Mouse (Mus musculus) cerebellum, postnatal 36 days (tissue): Measurements from ENCODE around the gene Rilpl1.
"Not testable (repeated sequence)": the region's sequence is repeated elsewhere in the genome, so short reads cannot be mapped to it uniquely, and the experiment has no call there.

Source experiments
- DNase-seq, 2 experiments: peaks; one replicate each; pipeline ENCODE4 v3.0.0; 2021 to 2022; ENCODE audit warnings: mixed read lengths in 2 of 2

Rilpl1 gene

DNA sequence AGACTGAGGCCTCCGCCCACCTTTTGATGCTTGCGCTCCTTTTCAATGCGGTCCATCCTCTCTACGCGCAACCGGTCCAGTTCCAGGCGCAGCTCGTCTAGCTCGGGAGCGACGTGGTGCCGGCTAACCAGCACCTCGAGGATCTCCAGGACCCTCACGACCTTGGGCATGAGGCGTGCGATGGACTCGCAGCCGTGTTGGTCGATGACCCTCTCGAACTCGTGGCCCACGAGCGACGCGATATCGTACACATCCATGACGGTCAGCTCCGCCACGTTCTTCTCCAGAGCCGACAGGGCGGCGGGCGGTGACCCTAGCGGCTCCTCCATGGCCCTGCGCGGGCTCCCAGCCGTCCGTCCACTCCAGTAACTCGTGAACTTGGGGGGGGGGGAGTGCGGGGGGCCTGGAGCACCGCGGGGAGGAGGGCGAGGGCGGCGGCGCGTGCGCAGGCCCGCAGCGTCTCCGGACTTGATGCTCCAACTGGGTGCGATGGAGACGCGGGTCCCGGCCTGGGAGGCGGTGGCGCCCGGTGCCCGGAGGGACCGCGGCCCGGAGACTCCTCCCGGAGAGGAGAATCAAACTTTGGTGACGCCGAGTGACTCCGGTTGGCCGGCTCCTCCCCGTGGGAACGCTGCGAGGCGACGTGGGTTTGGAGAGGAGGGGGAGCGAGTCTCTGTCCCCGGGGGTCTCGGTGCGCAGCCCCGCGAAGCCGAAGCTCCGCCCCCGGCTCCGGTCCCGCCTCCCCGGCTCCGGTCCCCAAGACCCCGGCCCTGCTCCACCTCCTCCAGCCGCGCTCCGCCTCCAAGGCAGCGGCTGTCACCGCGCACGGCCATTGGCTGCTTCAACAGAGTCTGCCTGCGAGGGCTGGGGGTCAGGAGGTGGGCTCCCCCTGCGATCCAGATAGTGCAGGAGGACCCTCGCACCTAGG is at the start of gene Rilpl1:
Gene Rilpl1 (minus strand): TSS at position 737 of the 928 bp plus-strand sequence.
- peak; percentile 61 to 68 for DNase-seq

- peak; percentile 95 for DNase-seq
Observed at GRCm38 (mm10) chr5:124578633-124579317, 47.6 kb upstream of the Rilpl1 start, which contains the start of the genes Eif2b1 and Gtf2h3. Gene Eif2b1, minus strand, starts transcription at chr5:124579131. Gene Gtf2h3, plus strand, starts transcription at chr5:124579140.

DNA sequence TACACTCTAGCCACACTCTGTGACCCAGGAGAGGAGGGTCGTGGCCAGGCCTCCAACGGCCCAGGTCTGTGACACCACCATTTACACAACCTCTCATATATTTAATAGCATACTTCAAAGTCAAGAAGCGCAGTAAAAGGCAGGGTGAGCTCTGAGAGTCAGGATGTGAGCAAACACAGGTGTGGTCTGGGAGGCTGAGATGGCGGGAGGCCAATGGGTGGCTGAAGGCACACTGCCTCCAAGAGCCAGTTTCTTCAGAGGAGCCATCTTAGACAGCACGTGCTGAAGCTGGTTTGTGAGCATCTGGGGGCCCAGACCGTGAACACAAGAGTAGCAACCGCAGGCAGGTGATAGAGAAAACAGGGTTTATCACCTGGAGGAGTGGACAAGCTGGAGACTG is 44.3 kb upstream of the Rilpl1 start:
- no peak for DNase-seq

GRCm38 (mm10) chr5:124571068-124571467 is 39.9 kb upstream of the Rilpl1 start:
- peak; percentile 74 for DNase-seq

DNA sequence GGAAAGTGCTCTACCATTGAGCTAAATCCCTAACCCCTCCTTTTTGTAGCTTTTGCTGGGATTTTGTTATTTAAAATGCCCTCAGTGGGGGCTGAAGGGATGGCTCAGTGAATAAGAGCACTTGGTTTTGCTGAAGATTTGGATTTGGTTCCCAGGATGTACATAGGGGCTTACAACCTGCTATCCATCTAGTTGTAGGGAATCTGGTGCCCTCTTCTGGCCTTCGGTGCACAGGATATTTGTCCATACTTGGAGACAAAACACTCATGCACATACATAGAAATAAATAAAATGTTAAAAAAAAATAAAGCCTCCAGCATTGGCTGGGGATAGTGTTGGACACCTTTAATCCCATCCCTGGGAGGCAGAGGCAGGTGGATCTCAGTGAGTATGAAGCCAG is 24.0 kb upstream of the Rilpl1 start:
- no peak for DNase-seq

GRCm38 (mm10) chr5:124553607-124554006 is 22.4 kb upstream of the Rilpl1 start:
- DNase-seq, result no peak

DNA sequence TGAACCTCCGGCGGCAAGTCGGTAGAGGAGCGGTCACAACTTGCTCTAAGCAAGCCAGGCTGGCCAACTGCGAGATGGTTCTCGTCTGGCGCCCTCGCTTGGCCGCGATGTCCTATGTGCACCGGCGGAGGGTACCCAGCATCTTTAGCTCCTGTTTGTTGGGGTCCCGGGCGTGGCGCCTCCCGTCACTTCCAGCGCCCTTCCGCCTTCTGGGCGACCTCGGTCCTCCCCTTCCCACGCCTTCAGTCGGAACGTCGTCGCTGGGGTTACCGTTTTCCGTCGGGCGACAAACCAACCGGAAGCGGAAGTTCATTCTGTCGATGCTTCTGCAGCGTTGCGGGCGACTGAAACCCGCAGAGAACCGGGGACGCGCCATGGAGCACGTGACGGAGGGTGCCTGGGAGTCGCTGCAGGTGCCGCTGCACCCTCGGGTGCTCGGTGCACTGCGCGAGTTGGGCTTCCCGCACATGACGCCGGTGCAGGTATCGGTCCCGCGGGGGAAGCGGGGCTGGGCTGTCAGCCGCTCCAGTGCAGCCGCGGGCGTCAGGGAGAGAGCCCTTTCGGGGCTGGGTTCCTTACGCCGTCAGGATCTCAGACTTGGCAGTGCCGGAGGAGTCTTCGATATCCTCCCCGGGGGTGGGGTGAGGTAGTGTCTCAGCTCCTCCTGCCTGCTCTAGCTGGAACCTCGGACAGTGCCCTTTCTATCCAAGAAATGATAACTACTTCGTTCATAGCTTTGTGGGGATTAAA is 21.5 kb upstream of the Rilpl1 start, which contains the start of gene Ddx55:
Gene Ddx55 (plus strand): TSS at position 307 of the 750 bp plus-strand sequence.
- DNase-seq, result peak; percentile 91 to 93

DNA sequence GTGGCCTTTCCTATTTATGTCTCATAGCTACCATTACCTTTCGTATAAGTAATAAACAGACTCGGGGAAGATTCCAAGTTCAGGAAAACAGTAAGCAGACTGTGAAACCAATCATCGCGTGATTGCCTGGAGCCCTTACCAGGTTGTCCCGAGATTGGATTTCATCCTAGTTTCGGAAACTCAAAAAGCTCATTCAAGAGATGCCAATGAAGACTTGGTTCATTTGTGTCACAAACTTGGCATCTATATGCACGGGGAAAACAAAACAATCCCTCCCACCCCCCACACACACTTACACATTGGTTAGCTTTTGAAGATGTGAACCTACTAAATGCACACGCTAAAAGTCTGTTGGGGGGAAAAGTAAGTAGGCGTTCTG is 20.9 kb upstream of the Rilpl1 start:
- DNase-seq, result no peak

DNA sequence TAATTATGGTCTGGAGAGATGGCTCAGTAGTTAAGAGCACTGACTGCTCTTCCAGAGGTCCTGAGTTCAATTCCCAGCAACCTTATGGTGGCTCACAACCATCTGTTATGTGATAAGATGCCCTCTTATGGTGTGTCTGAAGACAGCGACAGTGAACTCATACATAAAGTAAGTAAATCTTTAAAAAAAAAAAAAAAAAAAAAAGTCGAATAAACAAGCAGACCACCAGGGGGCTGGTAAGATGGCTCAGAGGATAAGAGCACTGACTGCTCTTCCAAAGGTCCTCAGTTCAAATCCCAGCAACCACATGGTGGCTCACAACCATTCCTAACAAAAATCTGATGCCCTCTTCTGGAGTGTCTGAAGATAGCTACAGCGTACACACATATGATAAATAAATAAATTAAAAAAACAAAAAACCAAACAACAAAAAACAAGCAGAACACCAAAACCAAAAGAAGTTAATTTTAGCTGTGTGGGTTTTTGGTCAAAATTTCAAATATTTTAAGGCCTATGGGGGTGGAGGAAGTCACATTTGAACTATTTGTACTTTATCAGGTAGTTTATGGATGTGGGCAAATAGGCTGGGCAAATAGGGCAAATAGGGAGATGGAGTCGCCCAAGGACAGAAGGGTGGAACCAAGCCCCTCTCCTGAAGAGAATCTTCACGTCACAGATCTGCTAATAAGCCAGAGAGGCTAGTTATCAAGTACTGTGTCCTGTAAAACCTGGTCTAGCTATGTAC is 20.3 kb upstream of the Rilpl1 start:
- not testable (repeated sequence) for DNase-seq

- DNase-seq, result not testable (repeated sequence)
Observed at GRCm38 (mm10) chr5:124550737-124551136, 19.5 kb upstream of the Rilpl1 start.

- no peak for DNase-seq
Observed at GRCm38 (mm10) chr5:124541602-124541973, 10.4 kb upstream of the Rilpl1 start.

DNA sequence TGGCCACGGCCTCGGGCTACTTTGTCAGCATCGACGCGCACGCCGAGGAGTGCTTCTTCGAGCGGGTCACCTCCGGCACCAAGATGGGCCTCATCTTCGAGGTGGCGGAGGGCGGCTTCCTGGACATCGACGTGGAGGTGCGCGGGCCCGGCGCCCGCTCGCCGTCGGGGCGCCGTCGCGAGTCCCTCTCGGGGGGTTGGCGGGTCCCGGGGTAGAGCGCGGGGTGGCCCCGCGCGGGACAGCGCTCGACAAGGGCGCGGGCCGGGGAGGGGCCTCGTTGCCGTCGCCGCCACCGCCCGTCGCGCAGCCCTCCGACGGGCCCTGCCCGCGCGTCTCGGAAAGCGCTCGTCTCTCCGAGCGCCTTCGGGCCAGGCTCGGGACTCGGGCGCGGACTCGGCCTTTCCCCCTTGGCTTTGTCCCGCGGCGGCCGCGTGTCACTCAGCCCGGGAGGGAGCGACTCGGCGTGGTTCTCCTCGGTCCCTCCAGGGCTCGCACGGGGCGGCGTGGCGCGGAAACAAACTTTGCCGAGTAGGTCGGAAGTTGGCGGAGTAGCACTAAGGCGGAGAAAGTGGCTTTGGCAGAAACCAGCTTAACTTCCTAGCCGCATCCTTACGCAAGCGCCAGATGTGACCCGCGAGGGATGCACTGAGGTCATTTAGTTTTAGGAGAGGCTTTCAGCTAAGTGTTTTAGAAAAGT is 9.9 kb upstream of the Rilpl1 start:
- peak; percentile 26 to 45 for DNase-seq

DNA sequence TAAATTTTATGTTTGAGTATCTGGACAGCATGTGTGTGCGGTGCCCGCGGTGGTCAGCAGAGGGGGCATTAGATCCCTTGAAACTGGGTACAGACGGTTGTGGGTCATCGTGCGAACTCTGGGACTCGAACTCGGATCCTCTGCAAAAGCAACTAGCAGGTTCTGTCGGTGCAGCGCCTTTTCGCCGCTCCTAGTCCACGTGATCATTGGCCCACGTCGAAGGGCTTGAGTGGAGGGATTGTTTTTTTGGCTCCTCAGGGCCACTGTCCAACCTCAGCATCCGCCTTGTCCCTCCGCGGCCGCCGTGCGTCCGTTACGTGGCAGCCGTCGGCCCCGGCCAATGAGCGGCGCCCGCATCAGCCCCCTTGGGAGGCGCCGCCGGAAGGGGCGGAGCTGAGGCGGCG is 9.2 kb upstream of the Rilpl1 start, which contains the start of gene Tmed2:
Gene Tmed2 (plus strand): TSS at position 313 of the 404 bp plus-strand sequence.
- peak; percentile 97 to 98 for DNase-seq

GRCm38 (mm10) chr5:124539905-124540304 is 8.7 kb upstream of the Rilpl1 start:
- no peak for DNase-seq

GRCm38 (mm10) chr5:124538813-124539792 is 7.9 kb upstream of the Rilpl1 start:
- peak; percentile 26 to 55 for DNase-seq

DNA sequence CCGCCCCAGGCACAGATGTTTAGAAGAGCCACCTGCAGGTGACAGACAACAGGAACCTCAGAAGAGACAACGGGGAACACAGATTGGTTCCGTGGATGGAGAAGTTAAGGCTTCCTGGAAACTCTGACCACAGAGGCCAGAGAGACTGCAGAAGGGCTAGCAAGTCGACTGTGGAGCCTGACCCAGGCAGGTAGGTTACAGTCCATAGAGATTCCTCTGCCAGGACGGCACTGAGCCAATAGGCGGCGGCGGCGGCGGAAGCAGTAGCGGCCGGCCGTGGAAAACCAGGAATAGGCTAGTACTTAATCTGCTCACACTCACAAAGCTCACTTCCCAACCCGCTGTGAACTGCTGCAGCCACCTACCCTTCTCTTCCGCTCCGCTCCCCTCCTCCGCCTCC is 5.6 kb upstream of the Rilpl1 start:
- peak; percentile 44 for DNase-seq

- no peak for DNase-seq
Observed at GRCm38 (mm10) chr5:124535016-124535415, 3.8 kb upstream of the Rilpl1 start.

- no peak for DNase-seq
Observed at GRCm38 (mm10) chr5:124532451-124532850, 1.3 kb upstream of the Rilpl1 start.

- no peak for DNase-seq
Observed at GRCm38 (mm10) chr5:124531583-124531930, 366 bp upstream of the Rilpl1 start.

- DNase-seq, result no peak
Observed at GRCm38 (mm10) chr5:124529697-124530096, 1.5 kb downstream of the Rilpl1 start.
